Mouse (Mus musculus) heart, postnatal 0 days (tissue): ENCODE measurements around the gene Cpeb4. TPM values are rescaled to one million over a fixed set of nuclear protein-coding genes. Genes with fewer than 3 reads are reported as not detected.

Experiments used
- ATAC-seq: fragments of 200-750 bp; cut with Nextera tagmentation; 2 replicates; pipeline ENCODE4 v1.8.0; 2017; ENCODE audit warnings: low read depth, moderate number of reproducible peaks, moderate library complexity; ENCODE audit not compliant: insufficient read depth
- DNase-seq: peaks from one replicate; pipeline ENCODE4 v3.0.0-alpha.2; 2016; ENCODE audit warnings: low spot score
- H3K27ac ChIP-seq: fragments of 300-500 bp; sonication (generic); 2 replicates; pipeline ENCODE4 v1.5.1; 2014; ENCODE audit warnings: low read depth, mild to moderate bottlenecking
- H3K27me3 ChIP-seq: fragments of 300-500 bp; sonication (generic); 2 replicates; pipeline ENCODE4 v1.6.1; 2014; ENCODE audit warnings: low read length, mixed read lengths; ENCODE audit not compliant: control insufficient read depth, insufficient read depth
- H3K36me3 ChIP-seq: fragments of 300-500 bp; sonication (generic); replicated peaks from 2 replicates; pipeline ENCODE4 v1.6.1; 2014; ENCODE audit warnings: low read length, mixed read lengths; ENCODE audit not compliant: control insufficient read depth, insufficient read depth
- H3K4me1 ChIP-seq: fragments of 300-500 bp; sonication (generic); 2 replicates; pipeline ENCODE4 v1.6.1; 2014; ENCODE audit warnings: antibody characterized with exemption; ENCODE audit not compliant: control insufficient read depth, insufficient read depth
- H3K4me2 ChIP-seq: fragments of 300-500 bp; sonication (generic); 2 replicates; pipeline ENCODE4 v1.6.1; 2014; ENCODE audit warnings: low read depth, mild to moderate bottlenecking, low read length, moderate library complexity
- H3K4me3 ChIP-seq: fragments of 300-500 bp; sonication (generic); 2 replicates; pipeline ENCODE4 v1.5.1; 2014; ENCODE audit warnings: low read depth, low read length
- H3K9ac ChIP-seq: fragments of 300-500 bp; sonication (generic); replicated peaks from 2 replicates; pipeline ENCODE4 v1.6.1; 2014; ENCODE audit warnings: low read depth, low read length, mixed read lengths
- H3K9me3 ChIP-seq: fragments of 300-500 bp; sonication (generic); replicated peaks from 2 replicates; pipeline ENCODE4 v1.6.1; 2016; ENCODE audit warnings: low read length; ENCODE audit not compliant: control insufficient read depth
- CTCF ChIP-seq: IDR thresholded peaks from 2 replicates; pipeline ENCODE4 v1.5.1; 2016; ENCODE audit warnings: antibody characterized with exemption, control low read depth, low read depth
- EP300 ChIP-seq: IDR thresholded peaks from 2 replicates; pipeline ENCODE4 v1.6.1; 2016; ENCODE audit warnings: antibody characterized with exemption, low read depth
- WGBS: fragments of 180-500 bp; shearing (Covaris S2); extraction: QIAGEN DNeasy Blood & Tissue Kit; methylation state at CpG from one replicate; pipeline ENCODE4 v1.1.7; 2014; 5-methylcytosine and 5-hydroxymethylcytosine counted together
- polyA plus RNA-seq: library from polyadenylated mRNA; unstranded; fragments of >200 nt; fragmentation: Nextera tagmentation; extraction: Ambion mirVana; gene quantifications from 2 replicates; pipeline ENCODE4 v1.2.1, GENCODE M21; 2015
- total RNA-seq: library from RNA; depleted of rRNA; stranded (reverse); fragments of >200 nt; gene quantifications from 2 replicates; pipeline ENCODE4 v1.2.3, GENCODE M21; 2014; ENCODE audit warnings: low replicate concordance

The Cpeb4 gene
- total and polyA plus RNA-seq, 2 experiments from 2014 or later = 7.2 to 30.2 TPM

DNA sequence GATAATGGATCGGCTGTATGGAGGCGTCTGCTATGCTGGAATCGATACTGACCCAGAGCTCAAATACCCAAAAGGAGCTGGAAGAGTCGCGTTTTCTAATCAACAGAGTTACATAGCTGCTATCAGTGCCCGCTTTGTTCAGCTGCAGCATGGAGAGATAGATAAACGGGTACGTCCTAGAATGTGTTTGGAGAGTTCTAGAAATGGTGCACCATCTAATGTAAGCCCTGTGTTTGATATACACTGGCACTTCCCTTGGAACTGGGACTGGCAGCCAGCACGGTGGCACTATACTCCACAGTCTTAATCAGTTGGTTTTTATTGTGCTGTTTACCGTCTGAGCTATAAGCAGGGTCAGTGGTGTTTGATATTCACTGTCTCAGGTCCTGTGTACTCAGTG, 58.0 kb downstream of the Cpeb4 start:
- no peak overlapping the region for H3K4me2 ChIP-seq
- H3K27me3 ChIP-seq = no peaks in the 10 kb centered on the region
- WGBS = 89% methylated on average over 10 of the region's 10 CpGs
- DNase-seq = no peak
- no peak for ATAC-seq
- H3K36me3 ChIP-seq = peaks cover 70% of the 10 kb centered on the region
- H3K9me3 ChIP-seq = no peaks in the 10 kb centered on the region
- no peak overlapping the region for H3K27ac ChIP-seq
- H3K4me3 ChIP-seq = no peak overlapping the region
- no peak overlapping the region for H3K9ac ChIP-seq
- TF ChIP-seq EP300 = no peak
- TF ChIP-seq CTCF = no peak
- H3K4me1 ChIP-seq = no peaks in the 10 kb centered on the region

DNA sequence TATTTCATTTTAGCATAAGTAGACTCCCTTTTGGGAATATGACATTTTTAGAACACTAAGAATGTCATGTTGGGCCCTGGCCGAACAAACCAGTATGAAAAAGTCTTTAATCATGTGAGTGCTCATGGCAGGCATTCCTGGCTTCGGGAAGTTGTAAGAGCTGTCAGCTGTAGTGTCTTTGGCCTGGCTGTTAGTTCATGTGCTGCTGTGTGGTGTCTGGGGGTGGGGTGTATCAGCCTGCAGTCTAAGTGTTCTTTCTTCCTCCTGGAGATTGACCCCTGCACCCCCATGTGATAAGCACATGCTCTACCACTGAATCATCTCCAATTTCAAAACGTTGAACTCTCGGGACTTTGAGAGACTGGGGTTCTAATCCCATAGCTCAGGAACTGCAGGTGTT, 63.6 kb downstream of the Cpeb4 start:
- ATAC-seq (peak; percentile 87), DNase-seq (peak; percentile 47)
- Histone ChIP-seq H3K9me3 (no peaks in the 10 kb centered on the region), H3K36me3 (peaks cover 23% of the 10 kb centered on the region), H3K4me1 (no peaks in the 10 kb centered on the region), H3K4me2 (no peak overlapping the region), H3K4me3 (no peak overlapping the region), H3K27ac (no peak overlapping the region), H3K9ac (no peak overlapping the region), H3K27me3 (no peaks in the 10 kb centered on the region)
- TF ChIP-seq EP300 = peak; percentile 62
- TF ChIP-seq CTCF = no peak
- 6% methylated on average over 4 of the region's 4 CpGs for WGBS

DNA sequence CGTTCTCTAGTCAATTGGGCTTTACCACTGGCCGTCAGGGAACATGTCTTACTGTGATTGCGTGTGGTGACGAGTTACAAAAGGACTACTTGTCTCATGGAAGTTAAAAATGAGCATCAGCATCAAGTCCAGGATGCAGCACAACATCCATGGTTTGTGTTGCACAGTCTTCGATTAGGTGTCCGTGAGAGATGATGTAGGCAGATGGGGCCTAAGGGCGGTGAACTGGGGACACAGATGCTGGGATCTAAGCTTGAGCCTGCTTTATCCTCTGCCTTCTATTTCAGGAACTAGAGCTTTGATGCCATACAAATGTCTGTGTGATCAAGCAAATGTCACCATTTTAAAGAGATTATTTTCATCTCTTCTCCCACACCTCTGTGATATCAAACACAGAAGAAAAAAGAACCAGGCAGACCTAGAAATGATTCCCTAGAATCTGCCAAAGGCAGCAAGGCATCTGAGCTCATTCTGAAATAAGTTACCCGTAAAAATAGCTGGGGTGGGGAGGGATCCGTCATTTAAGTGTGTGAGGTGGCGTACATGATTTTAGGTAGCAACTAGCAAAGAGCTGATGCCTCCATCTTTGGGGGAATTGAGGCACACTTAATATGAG, 65.0 kb downstream of the Cpeb4 start:
- no peak overlapping the region for H3K4me3 ChIP-seq
- no peak for ATAC-seq
- no peaks in the 10 kb centered on the region for H3K27me3 ChIP-seq
- H3K27ac ChIP-seq = no peak overlapping the region
- H3K9me3 ChIP-seq = no peaks in the 10 kb centered on the region
- no peak for TF ChIP-seq CTCF
- TF ChIP-seq EP300 = no peak
- peaks cover 10% of the 10 kb centered on the region; the same call in 1 of the 2 replicates for H3K36me3 ChIP-seq
- WGBS = 86% methylated on average over 10 of the region's 10 CpGs
- no peaks in the 10 kb centered on the region for H3K4me1 ChIP-seq
- no peak overlapping the region for H3K9ac ChIP-seq
- H3K4me2 ChIP-seq = no peak overlapping the region
- no peak for DNase-seq

DNA sequence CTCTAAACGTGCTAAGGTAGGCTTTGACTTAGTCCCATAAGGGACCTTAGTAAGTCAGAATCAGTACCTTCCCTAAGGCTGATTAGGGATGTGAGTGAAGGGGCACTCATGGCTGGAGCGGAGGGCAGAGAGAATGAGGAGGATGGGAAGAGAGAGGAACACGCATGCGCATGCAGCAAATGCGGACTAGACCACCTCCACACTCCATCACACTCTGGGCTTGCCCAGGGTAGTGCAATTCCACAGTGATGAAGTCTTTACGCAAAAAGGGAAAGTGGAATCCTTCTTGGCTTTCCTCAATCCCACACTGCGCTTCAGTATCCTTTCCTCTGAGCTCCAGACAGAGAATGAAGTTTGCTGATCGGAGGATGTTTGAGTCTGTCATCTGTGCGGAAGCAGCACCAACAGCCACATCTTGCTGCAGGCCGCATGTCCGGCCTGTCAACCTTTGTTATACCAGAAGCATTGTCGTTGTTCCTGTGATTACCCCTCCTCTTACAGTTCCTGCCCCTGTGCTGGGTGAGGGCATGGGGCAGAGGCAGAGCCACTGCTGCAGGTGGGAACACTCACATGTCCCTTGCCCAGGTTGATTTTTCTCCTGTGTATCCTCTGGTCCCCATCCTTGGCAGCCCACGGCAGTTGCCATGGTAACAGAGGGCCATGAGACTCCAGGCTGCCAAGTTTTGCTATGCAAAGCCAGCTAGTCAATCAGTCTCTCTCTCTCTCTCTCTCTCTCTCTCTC, 69.1 kb downstream of the Cpeb4 start:
- H3K27ac ChIP-seq = no peak overlapping the region
- no peaks in the 10 kb centered on the region for H3K9me3 ChIP-seq
- H3K36me3 ChIP-seq = no peaks in the 10 kb centered on the region; the same call in 1 of the 2 replicates
- H3K4me3 ChIP-seq = no peak overlapping the region
- DNase-seq (no peak), ATAC-seq (no peak)
- TF ChIP-seq CTCF = no peak
- no peak for TF ChIP-seq EP300
- no peaks in the 10 kb centered on the region for H3K4me1 ChIP-seq
- no peak overlapping the region for H3K9ac ChIP-seq
- no peaks in the 10 kb centered on the region for H3K27me3 ChIP-seq
- 78% methylated on average over 13 of the region's 13 CpGs for WGBS
- no peak overlapping the region for H3K4me2 ChIP-seq

DNA sequence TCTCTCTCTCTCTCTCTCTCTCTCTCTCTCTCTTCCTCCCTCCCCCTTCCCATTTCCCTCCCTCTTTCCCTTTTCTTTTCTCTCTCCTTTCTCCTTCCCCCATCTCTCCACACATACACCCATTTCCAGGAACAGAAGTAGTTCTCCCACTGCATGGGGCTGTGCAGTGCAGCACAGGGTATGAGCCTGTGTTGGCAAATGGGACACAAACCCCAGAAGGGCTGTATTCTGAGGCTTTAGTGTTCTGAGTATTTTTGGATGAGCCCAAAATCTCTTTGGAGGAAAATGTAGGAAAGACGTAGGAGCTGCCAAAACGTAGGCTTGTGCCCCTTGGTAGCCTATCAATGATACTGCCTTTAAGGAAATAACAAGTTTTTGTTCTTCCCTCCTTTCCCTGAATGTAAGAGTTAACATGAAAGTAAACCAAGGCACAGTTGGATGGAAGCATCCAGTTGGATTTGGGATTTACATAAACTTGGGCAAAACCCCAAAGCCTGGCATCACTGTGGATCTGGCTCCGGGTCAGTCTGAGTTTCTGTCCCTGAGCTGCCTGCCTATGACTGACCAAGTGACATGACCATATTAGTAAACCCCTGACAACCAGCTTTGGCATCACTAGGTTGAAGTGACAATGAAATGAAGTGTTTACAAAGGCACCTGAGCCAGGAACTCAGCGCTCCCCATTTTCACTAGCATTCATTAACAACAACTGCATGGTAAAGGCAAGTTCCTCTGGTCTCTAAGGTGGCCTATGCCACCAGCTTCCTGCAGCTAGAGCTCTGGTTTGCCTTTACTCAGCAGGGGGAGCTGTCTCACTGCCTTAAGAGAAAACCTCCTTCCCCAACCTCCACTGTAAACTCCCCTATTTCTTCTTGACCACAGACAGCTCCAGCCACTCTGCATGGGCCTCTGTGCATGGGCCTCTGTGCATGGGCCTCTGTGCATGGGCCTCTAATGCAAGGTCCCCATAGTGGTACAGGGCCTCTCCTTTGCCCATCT, 69.9 kb downstream of the Cpeb4 start:
- Histone ChIP-seq H3K9me3 (no peaks in the 10 kb centered on the region), H3K9ac (no peak overlapping the region), H3K4me2 (no peak overlapping the region), H3K27me3 (no peaks in the 10 kb centered on the region), H3K27ac (no peak overlapping the region), H3K4me3 (no peak overlapping the region), H3K36me3 (no peaks in the 10 kb centered on the region), H3K4me1 (no peaks in the 10 kb centered on the region)
- DNase-seq = no peak
- WGBS = 77% methylated on average over 4 of the region's 4 CpGs
- no peak for ATAC-seq
- TF ChIP-seq EP300 = no peak
- peak; percentile 27 for TF ChIP-seq CTCF
